Mouse (Mus musculus): Measurements from ENCODE around the gene Kl. TPM values are rescaled to one million over a fixed set of nuclear protein-coding genes. Genes with fewer than 3 reads are reported as not detected.
A peak's percentile ranks its signal among the peaks of the same experiment; 100 is the strongest.

Gene Kl
- polyA plus RNA-seq, 1 experiment from 2014 or later, result 0.13 TPM

- H3K27me3 ChIP-seq (ENCODE audit: control insufficient read depth, insufficient read depth, low read length), result no peaks in the 10 kb centered on the region
- H3K27ac ChIP-seq (ENCODE audit: low read length), result no peak overlapping the region
- H3K9ac ChIP-seq (ENCODE audit: low read length), result no peak overlapping the region
- 60% methylated on average over 2 of the region's 2 CpGs for WGBS
- H3K4me2 ChIP-seq (ENCODE audit: low read depth, low read length), result no peak overlapping the region
- no peaks in the 10 kb centered on the region for H3K36me3 ChIP-seq (ENCODE audit: control insufficient read depth, insufficient read depth, low read length)
- H3K9me3 ChIP-seq (replicated peaks; ENCODE audit: control insufficient read depth, low read length), result no peaks in the 10 kb centered on the region
- no peak overlapping the region for H3K4me3 ChIP-seq (replicated peaks; ENCODE audit: low read length)
- ATAC-seq (ENCODE audit: insufficient read depth, low FRiP score), result no peak
- H3K4me1 ChIP-seq (ENCODE audit: control insufficient read depth, insufficient read depth, low read length), result no peaks in the 10 kb centered on the region
These were observed 32.4 kb upstream of the Kl start for GRCm38 (mm10) chr5:150919961-150920360.

GRCm38 (mm10) chr5:150929406-150929805 lies 23.0 kb upstream of the Kl start:
- ATAC-seq (ENCODE audit: insufficient read depth, low FRiP score), result no peak

DNA sequence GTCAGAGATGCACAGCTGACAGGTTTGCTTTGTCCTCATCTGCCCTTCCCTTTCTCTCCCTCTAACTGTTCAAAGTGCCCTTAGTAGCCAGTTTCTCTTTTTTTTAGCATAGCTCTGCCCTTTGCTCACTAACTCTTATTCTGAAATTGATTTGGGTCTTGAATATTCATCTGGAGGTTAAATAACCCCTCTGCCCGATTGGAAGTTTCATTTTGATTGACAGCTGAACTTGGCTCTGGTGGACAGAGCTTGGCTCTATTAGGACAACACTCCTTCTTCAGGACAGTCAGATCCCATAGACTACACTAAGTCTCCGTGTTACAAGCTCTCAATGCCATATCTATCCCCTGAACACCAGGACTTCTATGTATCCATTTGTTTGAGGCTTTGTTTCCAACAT lies 19.8 kb upstream of the Kl start:
- Histone ChIP-seq H3K9me3 (replicated peaks; ENCODE audit: control insufficient read depth, low read length) (no peaks in the 10 kb centered on the region), H3K4me2 (ENCODE audit: low read depth, low read length) (no peak overlapping the region), H3K36me3 (ENCODE audit: control insufficient read depth, insufficient read depth, low read length) (no peaks in the 10 kb centered on the region), H3K4me3 (replicated peaks; ENCODE audit: low read length) (no peak overlapping the region), H3K27ac (ENCODE audit: low read length) (no peak overlapping the region), H3K9ac (ENCODE audit: low read length) (no peak overlapping the region), H3K27me3 (ENCODE audit: control insufficient read depth, insufficient read depth, low read length) (no peaks in the 10 kb centered on the region), H3K4me1 (ENCODE audit: control insufficient read depth, insufficient read depth, low read length) (no peaks in the 10 kb centered on the region; the same call in 1 of the 2 replicates)
- no peak for ATAC-seq (ENCODE audit: insufficient read depth, low FRiP score)
- 59% methylated on average over 2 of the region's 2 CpGs for WGBS

More at GRCm38 (mm10) chr5:150929406-150929805, 23.0 kb upstream of the Kl start:
- no peak overlapping the region for H3K27ac ChIP-seq (ENCODE audit: low read length)
- H3K4me3 ChIP-seq (replicated peaks; ENCODE audit: low read length), result no peak overlapping the region
- 84% methylated on average over 2 of the region's 2 CpGs for WGBS
- no peak overlapping the region for H3K4me2 ChIP-seq (ENCODE audit: low read depth, low read length)
- H3K9ac ChIP-seq (ENCODE audit: low read length), result no peak overlapping the region
- no peaks in the 10 kb centered on the region for H3K27me3 ChIP-seq (ENCODE audit: control insufficient read depth, insufficient read depth, low read length)
- no peaks in the 10 kb centered on the region for H3K9me3 ChIP-seq (replicated peaks; ENCODE audit: control insufficient read depth, low read length)
- H3K4me1 ChIP-seq (ENCODE audit: control insufficient read depth, insufficient read depth, low read length), result no peaks in the 10 kb centered on the region
- H3K36me3 ChIP-seq (ENCODE audit: control insufficient read depth, insufficient read depth, low read length), result no peaks in the 10 kb centered on the region

DNA sequence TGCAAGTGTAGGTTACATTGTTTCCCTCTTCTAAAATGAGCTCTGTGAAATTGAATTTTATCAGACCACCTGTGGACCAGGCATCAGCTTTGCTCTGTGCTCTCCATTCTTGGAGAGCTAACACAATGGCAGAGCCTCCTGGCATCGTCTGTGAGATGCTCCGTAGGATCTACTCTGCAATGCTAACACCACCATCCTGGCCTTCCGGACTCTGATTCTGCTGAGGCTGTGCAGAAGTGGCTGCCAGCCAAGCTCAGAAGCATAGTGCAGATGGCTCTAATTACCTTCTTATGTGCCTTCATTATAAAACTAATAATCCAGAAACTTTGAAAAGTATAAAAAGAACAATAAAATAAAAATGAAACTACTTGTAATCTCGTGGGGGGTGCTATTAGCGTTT lies 16.2 kb upstream of the Kl start:
- Histone ChIP-seq H3K9me3 (replicated peaks; ENCODE audit: control insufficient read depth, low read length) (no peaks in the 10 kb centered on the region), H3K27ac (ENCODE audit: low read length) (no peak overlapping the region), H3K4me2 (ENCODE audit: low read depth, low read length) (peak overlapping the region; percentile 13; the same call in 1 of the 2 replicates), H3K4me3 (replicated peaks; ENCODE audit: low read length) (no peak overlapping the region), H3K9ac (ENCODE audit: low read length) (no peak overlapping the region), H3K36me3 (ENCODE audit: control insufficient read depth, insufficient read depth, low read length) (no peaks in the 10 kb centered on the region), H3K27me3 (ENCODE audit: control insufficient read depth, insufficient read depth, low read length) (no peaks in the 10 kb centered on the region), H3K4me1 (ENCODE audit: control insufficient read depth, insufficient read depth, low read length) (no peaks in the 10 kb centered on the region; the same call in 1 of the 2 replicates)
- no peak for ATAC-seq (ENCODE audit: insufficient read depth, low FRiP score)
- WGBS, result 46% methylated on average over 5 of the region's 5 CpGs

- Histone ChIP-seq H3K27me3 (ENCODE audit: control insufficient read depth, insufficient read depth, low read length) (no peaks in the 10 kb centered on the region), H3K4me3 (replicated peaks; ENCODE audit: low read length) (no peak overlapping the region), H3K9me3 (replicated peaks; ENCODE audit: control insufficient read depth, low read length) (no peaks in the 10 kb centered on the region), H3K9ac (ENCODE audit: low read length) (no peak overlapping the region), H3K36me3 (ENCODE audit: control insufficient read depth, insufficient read depth, low read length) (no peaks in the 10 kb centered on the region), H3K4me2 (ENCODE audit: low read depth, low read length) (peak overlapping the region; percentile 13; the same call in 1 of the 2 replicates), H3K27ac (ENCODE audit: low read length) (peak overlapping the region; percentile 22; the same call in 1 of the 2 replicates), H3K4me1 (ENCODE audit: control insufficient read depth, insufficient read depth, low read length) (no peaks in the 10 kb centered on the region; the same call in 1 of the 2 replicates)
- ATAC-seq (ENCODE audit: insufficient read depth, low FRiP score), result no peak
- WGBS, result 28% methylated on average over 4 of the region's 4 CpGs
These were observed 15.6 kb upstream of the Kl start for GRCm38 (mm10) chr5:150936807-150937206.

GRCm38 (mm10) chr5:150937501-150937900 lies 14.9 kb upstream of the Kl start:
- Histone ChIP-seq H3K9me3 (replicated peaks; ENCODE audit: control insufficient read depth, low read length) (no peaks in the 10 kb centered on the region), H3K4me1 (ENCODE audit: control insufficient read depth, insufficient read depth, low read length) (no peaks in the 10 kb centered on the region; the same call in 1 of the 2 replicates), H3K4me3 (replicated peaks; ENCODE audit: low read length) (no peak overlapping the region), H3K27me3 (ENCODE audit: control insufficient read depth, insufficient read depth, low read length) (no peaks in the 10 kb centered on the region), H3K4me2 (ENCODE audit: low read depth, low read length) (no peak overlapping the region), H3K36me3 (ENCODE audit: control insufficient read depth, insufficient read depth, low read length) (no peaks in the 10 kb centered on the region), H3K27ac (ENCODE audit: low read length) (no peak overlapping the region), H3K9ac (ENCODE audit: low read length) (no peak overlapping the region)
- ATAC-seq (ENCODE audit: insufficient read depth, low FRiP score), result no peak
- 48% methylated on average over 2 of the region's 2 CpGs for WGBS

- Histone ChIP-seq H3K36me3 (ENCODE audit: control insufficient read depth, insufficient read depth, low read length) (no peaks in the 10 kb centered on the region), H3K9me3 (replicated peaks; ENCODE audit: control insufficient read depth, low read length) (no peaks in the 10 kb centered on the region), H3K9ac (ENCODE audit: low read length) (no peak overlapping the region), H3K4me1 (ENCODE audit: control insufficient read depth, insufficient read depth, low read length) (no peaks in the 10 kb centered on the region), H3K4me2 (ENCODE audit: low read depth, low read length) (no peak overlapping the region), H3K4me3 (replicated peaks; ENCODE audit: low read length) (no peak overlapping the region), H3K27me3 (ENCODE audit: control insufficient read depth, insufficient read depth, low read length) (no peaks in the 10 kb centered on the region), H3K27ac (ENCODE audit: low read length) (no peak overlapping the region)
- ATAC-seq (ENCODE audit: insufficient read depth, low FRiP score), result no peak
- 93% methylated on average over 2 of the region's 2 CpGs for WGBS
These were observed 6.8 kb upstream of the Kl start for GRCm38 (mm10) chr5:150945576-150945975.

DNA sequence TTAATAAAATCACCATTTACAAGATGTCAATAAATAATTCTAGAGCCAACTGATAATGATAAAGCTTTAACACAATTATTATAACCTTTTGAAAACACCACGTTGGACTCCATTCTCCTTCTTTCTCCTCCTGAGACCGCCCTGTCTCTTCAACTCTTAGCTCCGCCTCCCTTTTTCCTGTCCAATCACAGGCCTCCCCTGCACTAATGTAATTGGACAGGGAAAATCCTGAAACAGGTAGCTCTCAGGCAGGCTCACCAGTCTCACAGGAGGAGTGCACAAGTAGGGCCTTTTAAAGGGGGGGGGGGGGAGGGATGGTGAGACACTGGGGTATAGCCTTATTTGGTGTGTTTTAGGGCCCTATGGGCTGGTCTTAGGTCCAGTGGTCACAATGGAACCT lies 3.3 kb upstream of the Kl start:
- WGBS, result 83% methylated on average over 3 of the region's 3 CpGs

GRCm38 (mm10) chr5:150951325-150951724 lies 1.1 kb upstream of the Kl start:
- H3K4me1 ChIP-seq (ENCODE audit: control insufficient read depth, insufficient read depth, low read length), result peaks cover 5% of the 10 kb centered on the region; the same call in 1 of the 2 replicates
- no peak overlapping the region for H3K27ac ChIP-seq (ENCODE audit: low read length)
- H3K27me3 ChIP-seq (ENCODE audit: control insufficient read depth, insufficient read depth, low read length), result peaks cover 17% of the 10 kb centered on the region
- no peaks in the 10 kb centered on the region for H3K36me3 ChIP-seq (ENCODE audit: control insufficient read depth, insufficient read depth, low read length)
- WGBS, result 89% methylated on average over 7 of the region's 7 CpGs
- no peak overlapping the region for H3K9ac ChIP-seq (ENCODE audit: low read length)
- no peaks in the 10 kb centered on the region for H3K9me3 ChIP-seq (replicated peaks; ENCODE audit: control insufficient read depth, low read length)
- no peak overlapping the region for H3K4me3 ChIP-seq (replicated peaks; ENCODE audit: low read length)
- ATAC-seq (ENCODE audit: insufficient read depth, low FRiP score), result no peak
- H3K4me2 ChIP-seq (ENCODE audit: low read depth, low read length), result no peak overlapping the region

More for the DNA sequence above, 3.3 kb upstream of the Kl start:
- Histone ChIP-seq H3K4me1 (ENCODE audit: control insufficient read depth, insufficient read depth, low read length) (peaks cover 5% of the 10 kb centered on the region; the same call in 1 of the 2 replicates), H3K9ac (ENCODE audit: low read length) (no peak overlapping the region), H3K4me3 (replicated peaks; ENCODE audit: low read length) (no peak overlapping the region), H3K27me3 (ENCODE audit: control insufficient read depth, insufficient read depth, low read length) (peaks cover 17% of the 10 kb centered on the region), H3K36me3 (ENCODE audit: control insufficient read depth, insufficient read depth, low read length) (no peaks in the 10 kb centered on the region), H3K4me2 (ENCODE audit: low read depth, low read length) (no peak overlapping the region), H3K27ac (ENCODE audit: low read length) (no peak overlapping the region), H3K9me3 (replicated peaks; ENCODE audit: control insufficient read depth, low read length) (no peaks in the 10 kb centered on the region)
- no peak for ATAC-seq (ENCODE audit: insufficient read depth, low FRiP score)
